Mouse (Mus musculus) embryonic facial prominence, embryonic 13.5 days (tissue): Measurements from ENCODE around the gene Prkag1. TPM values are rescaled to one million over a fixed set of nuclear protein-coding genes. Genes with fewer than 3 reads are reported as not detected.

Experiments used
- ATAC-seq: fragments of 200-750 bp; cut with Nextera tagmentation; 2 replicates; pipeline ENCODE4 v1.8.0; 2017; ENCODE audit warnings: low read depth; ENCODE audit not compliant: insufficient number of reproducible peaks, insufficient read depth, low FRiP score, low TSS enrichment
- H3K27ac ChIP-seq: fragments of 300-500 bp; sonication (generic); 2 replicates; pipeline ENCODE4 v1.5.1; 2015; ENCODE audit warnings: moderate library complexity, mild to moderate bottlenecking, inconsistent platforms
- H3K27me3 ChIP-seq: fragments of 300-500 bp; sonication (generic); 2 replicates; pipeline ENCODE4 v1.6.1; 2015; ENCODE audit warnings: mild to moderate bottlenecking, inconsistent platforms
- H3K36me3 ChIP-seq: fragments of 300-500 bp; sonication (generic); 2 replicates; pipeline ENCODE4 v1.6.1; 2015; ENCODE audit warnings: mild to moderate bottlenecking, inconsistent platforms
- H3K4me1 ChIP-seq: fragments of 300-500 bp; sonication (generic); 2 replicates; pipeline ENCODE4 v1.6.1; 2015; ENCODE audit warnings: inconsistent platforms
- H3K4me2 ChIP-seq: fragments of 300-500 bp; sonication (generic); 2 replicates; pipeline ENCODE4 v1.6.1; 2015; ENCODE audit warnings: moderate library complexity, mild to moderate bottlenecking, inconsistent platforms
- H3K4me3 ChIP-seq: fragments of 300-500 bp; sonication (generic); 2 replicates; pipeline ENCODE4 v1.5.1; 2015; ENCODE audit warnings: mild to moderate bottlenecking, inconsistent platforms
- H3K9ac ChIP-seq: fragments of 300-500 bp; sonication (generic); 2 replicates; pipeline ENCODE4 v1.6.1; 2015; ENCODE audit warnings: mild to moderate bottlenecking, inconsistent platforms
- H3K9me3 ChIP-seq: fragments of 300-500 bp; sonication (generic); 2 replicates; pipeline ENCODE4 v1.6.1; 2016; ENCODE audit warnings: inconsistent platforms
- WGBS: fragments of 180-500 bp; shearing (Covaris S2); methylation state at CpG from one replicate; pipeline ENCODE4 v1.1.7; 2015; ENCODE audit warnings: mixed read lengths; 5-methylcytosine and 5-hydroxymethylcytosine counted together
- polyA plus RNA-seq: library from polyadenylated mRNA; unstranded; fragments of >200 nt; fragmentation: Nextera tagmentation; extraction: Ambion mirVana; gene quantifications from 2 replicates; pipeline ENCODE4 v1.2.1, GENCODE M21; 2015

Gene Prkag1
- polyA plus RNA-seq, 1 experiment from 2014 or later: 92.5 TPM

GRCm38 (mm10) chr15:98850668-98851067, 19.3 kb upstream of the Prkag1 start:
- Histone ChIP-seq H3K27ac (no peak overlapping the region), H3K4me2 (no peak overlapping the region), H3K9me3 (no peaks in the 10 kb centered on the region), H3K27me3 (no peaks in the 10 kb centered on the region), H3K4me3 (no peak overlapping the region), H3K4me1 (no peaks in the 10 kb centered on the region), H3K9ac (no peak overlapping the region), H3K36me3 (peaks cover 100% of the 10 kb centered on the region)
- 92% methylated on average over 14 of the region's 14 CpGs for whole genome bisulfite sequencing
- no peak for ATAC-seq

GRCm38 (mm10) chr15:98849956-98850600, 18.8 kb upstream of the Prkag1 start:
- H3K9me3 ChIP-seq: no peaks in the 10 kb centered on the region
- peaks cover 100% of the 10 kb centered on the region for H3K36me3 ChIP-seq
- H3K9ac ChIP-seq: no peak overlapping the region; the same call in 1 of the 2 replicates
- no peak overlapping the region for H3K27ac ChIP-seq
- no peak overlapping the region for H3K4me2 ChIP-seq
- H3K27me3 ChIP-seq: no peaks in the 10 kb centered on the region
- no peak for ATAC-seq
- no peaks in the 10 kb centered on the region for H3K4me1 ChIP-seq
- H3K4me3 ChIP-seq: no peak overlapping the region
- 89% methylated on average over 16 of the region's 16 CpGs for WGBS

- no peak overlapping the region for H3K4me3 ChIP-seq
- no peak overlapping the region for H3K4me2 ChIP-seq
- H3K27me3 ChIP-seq: no peaks in the 10 kb centered on the region
- H3K9ac ChIP-seq: no peak overlapping the region
- no peaks in the 10 kb centered on the region for H3K9me3 ChIP-seq
- ATAC-seq: no peak
- peaks cover 100% of the 10 kb centered on the region for H3K36me3 ChIP-seq
- H3K27ac ChIP-seq: no peak overlapping the region
- no peaks in the 10 kb centered on the region for H3K4me1 ChIP-seq
- WGBS: 93% methylated on average over 11 of the region's 11 CpGs
Measured at GRCm38 (mm10) chr15:98849165-98849564, 17.8 kb upstream of the Prkag1 start.

- Histone ChIP-seq H3K4me1 (no peaks in the 10 kb centered on the region), H3K4me3 (no peak overlapping the region), H3K27me3 (no peaks in the 10 kb centered on the region), H3K9ac (no peak overlapping the region), H3K36me3 (peaks cover 100% of the 10 kb centered on the region), H3K9me3 (no peaks in the 10 kb centered on the region), H3K4me2 (no peak overlapping the region), H3K27ac (no peak overlapping the region)
- ATAC-seq: no peak
- WGBS: 87% methylated on average over 8 of the region's 8 CpGs
Measured at GRCm38 (mm10) chr15:98846140-98846539, 14.8 kb upstream of the Prkag1 start.

GRCm38 (mm10) chr15:98845149-98845548, 13.8 kb upstream of the Prkag1 start:
- H3K36me3 ChIP-seq: peaks cover 100% of the 10 kb centered on the region
- WGBS: 90% methylated on average over 2 of the region's 2 CpGs
- H3K4me3 ChIP-seq: no peak overlapping the region
- H3K27me3 ChIP-seq: no peaks in the 10 kb centered on the region
- ATAC-seq: no peak
- no peaks in the 10 kb centered on the region for H3K9me3 ChIP-seq
- H3K27ac ChIP-seq: no peak overlapping the region
- no peaks in the 10 kb centered on the region for H3K4me1 ChIP-seq
- H3K9ac ChIP-seq: no peak overlapping the region
- no peak overlapping the region for H3K4me2 ChIP-seq

- Histone ChIP-seq H3K4me3 (no peak overlapping the region), H3K9me3 (no peaks in the 10 kb centered on the region), H3K36me3 (peaks cover 100% of the 10 kb centered on the region), H3K27ac (no peak overlapping the region), H3K4me2 (no peak overlapping the region), H3K4me1 (no peaks in the 10 kb centered on the region), H3K9ac (no peak overlapping the region), H3K27me3 (no peaks in the 10 kb centered on the region)
- 85% methylated on average over 11 of the region's 11 CpGs for WGBS
- no peak for ATAC-seq
Measured at GRCm38 (mm10) chr15:98843595-98844223, 12.4 kb upstream of the Prkag1 start.

GRCm38 (mm10) chr15:98839671-98840585, 8.6 kb upstream of the Prkag1 start:
- no peaks in the 10 kb centered on the region for H3K27me3 ChIP-seq
- H3K27ac ChIP-seq: no peak overlapping the region
- H3K4me1 ChIP-seq: no peaks in the 10 kb centered on the region
- H3K4me2 ChIP-seq: no peak overlapping the region
- WGBS: 95% methylated on average over 30 of the region's 30 CpGs
- no peak overlapping the region for H3K9ac ChIP-seq
- H3K36me3 ChIP-seq: peaks cover 100% of the 10 kb centered on the region
- no peaks in the 10 kb centered on the region for H3K9me3 ChIP-seq
- ATAC-seq: no peak
- no peak overlapping the region for H3K4me3 ChIP-seq

- 95% methylated on average over 14 of the region's 14 CpGs for WGBS
- Histone ChIP-seq H3K27me3 (no peaks in the 10 kb centered on the region), H3K9ac (no peak overlapping the region), H3K36me3 (peaks cover 100% of the 10 kb centered on the region), H3K27ac (no peak overlapping the region), H3K4me3 (no peak overlapping the region), H3K4me1 (no peaks in the 10 kb centered on the region), H3K9me3 (no peaks in the 10 kb centered on the region), H3K4me2 (no peak overlapping the region)
- no peak for ATAC-seq
Measured at GRCm38 (mm10) chr15:98839161-98839560, 7.8 kb upstream of the Prkag1 start.

GRCm38 (mm10) chr15:98837743-98838103, 6.4 kb upstream of the Prkag1 start:
- H3K9ac ChIP-seq: no peak overlapping the region
- H3K4me2 ChIP-seq: no peak overlapping the region
- WGBS: 76% methylated on average over 4 of the region's 4 CpGs

GRCm38 (mm10) chr15:98837006-98837742, 5.9 kb upstream of the Prkag1 start:
- no peak overlapping the region for H3K4me3 ChIP-seq
- no peak for ATAC-seq
- H3K4me2 ChIP-seq: no peak overlapping the region
- H3K9me3 ChIP-seq: no peaks in the 10 kb centered on the region
- no peak overlapping the region for H3K9ac ChIP-seq
- 92% methylated on average over 21 of the region's 21 CpGs for WGBS
- H3K27ac ChIP-seq: no peak overlapping the region
- no peaks in the 10 kb centered on the region for H3K27me3 ChIP-seq
- H3K36me3 ChIP-seq: peaks cover 91% of the 10 kb centered on the region
- H3K4me1 ChIP-seq: peaks cover 6% of the 10 kb centered on the region; the same call in 1 of the 2 replicates

More at GRCm38 (mm10) chr15:98837743-98838103, 6.4 kb upstream of the Prkag1 start:
- no peaks in the 10 kb centered on the region for H3K9me3 ChIP-seq
- peaks cover 2% of the 10 kb centered on the region; the same call in 1 of the 2 replicates for H3K4me1 ChIP-seq
- no peak overlapping the region for H3K4me3 ChIP-seq
- ATAC-seq: no peak
- H3K27me3 ChIP-seq: no peaks in the 10 kb centered on the region
- no peak overlapping the region for H3K27ac ChIP-seq
- peaks cover 96% of the 10 kb centered on the region for H3K36me3 ChIP-seq

- ATAC-seq: no peak
Measured at GRCm38 (mm10) chr15:98835291-98835690, 4.0 kb upstream of the Prkag1 start.

More at GRCm38 (mm10) chr15:98835291-98835690, 4.0 kb upstream of the Prkag1 start:
- Histone ChIP-seq H3K36me3 (peaks cover 72% of the 10 kb centered on the region), H3K9me3 (no peaks in the 10 kb centered on the region), H3K4me3 (no peak overlapping the region), H3K27ac (no peak overlapping the region), H3K27me3 (no peaks in the 10 kb centered on the region), H3K4me2 (no peak overlapping the region), H3K9ac (no peak overlapping the region), H3K4me1 (peaks cover 8% of the 10 kb centered on the region; the same call in 1 of the 2 replicates)
- WGBS: 94% methylated on average over 14 of the region's 14 CpGs
